Mouse (Mus musculus) embryo, embryonic 11 days (tissue): ENCODE data around the gene Cd200r3.

ENCODE experiments used
- DNase-seq: peaks from one replicate; pipeline ENCODE4 v3.0.0-alpha.2; 2015

Cd200r3 gene

GRCm38 (mm10) chr16:44993319-44994019 lies 50.0 kb downstream of the Cd200r3 start:
- no peak for DNase-seq

DNA sequence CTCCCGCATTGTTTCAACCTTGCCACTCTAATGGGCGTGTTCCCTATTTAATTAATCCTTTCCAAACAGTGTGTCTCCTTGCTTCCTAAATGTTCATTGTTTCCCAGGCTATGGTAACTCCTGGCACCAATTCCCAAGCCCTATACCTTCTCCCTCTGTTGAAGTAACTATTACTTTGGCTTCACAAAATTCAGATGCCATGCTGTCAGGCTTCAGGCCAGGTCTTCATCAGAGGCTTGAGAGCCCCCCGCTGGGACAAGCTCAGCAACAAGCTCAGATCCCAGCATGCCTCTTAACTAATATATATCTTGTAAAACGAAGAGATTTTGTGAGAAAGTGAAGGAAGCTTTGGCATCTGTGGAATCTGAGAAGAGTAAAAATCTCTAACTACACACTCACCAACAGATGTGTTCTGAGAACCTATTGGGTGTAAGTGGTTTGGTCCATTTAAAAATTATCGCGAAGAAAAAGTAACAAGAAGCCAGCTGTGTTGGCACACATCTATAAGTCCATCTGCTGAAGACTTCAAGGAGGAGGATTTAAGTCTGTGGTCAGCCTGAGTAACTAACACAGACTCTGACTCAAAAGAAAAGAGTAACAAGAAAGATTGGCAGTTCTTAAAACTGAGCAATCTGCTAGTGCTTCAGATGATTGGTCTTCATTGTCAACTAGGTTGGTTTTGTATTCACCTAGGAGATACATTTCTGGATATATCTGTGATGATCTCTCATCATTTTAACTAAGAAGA lies 50.9 kb downstream of the Cd200r3 start:
- DNase-seq, result no peak

- no peak for DNase-seq
Measured at GRCm38 (mm10) chr16:44995111-44995510, 51.6 kb downstream of the Cd200r3 start.

GRCm38 (mm10) chr16:44996701-44997100 lies 53.2 kb downstream of the Cd200r3 start:
- no peak for DNase-seq

GRCm38 (mm10) chr16:44999537-44999936 lies 56.1 kb downstream of the Cd200r3 start:
- no peak for DNase-seq

DNA sequence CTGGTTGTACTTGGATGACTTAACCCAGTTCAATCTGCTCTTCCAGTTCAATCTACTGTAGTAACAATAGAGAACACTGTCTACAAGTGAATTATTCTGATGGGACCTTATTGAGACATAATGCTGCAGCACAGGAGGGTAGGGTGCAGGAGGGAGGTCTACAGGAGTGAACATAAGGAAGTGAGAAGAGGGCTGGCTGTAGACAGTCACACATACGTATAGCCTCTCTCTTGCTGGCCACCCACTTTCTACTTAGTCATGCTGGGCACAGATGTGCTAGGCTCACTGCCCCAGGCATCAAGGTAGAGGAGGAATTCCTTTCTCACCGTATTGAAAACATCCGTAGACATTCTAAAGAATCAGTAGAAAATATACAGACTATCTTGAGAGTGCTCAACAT lies 61.0 kb downstream of the Cd200r3 start:
- no peak for DNase-seq

DNA sequence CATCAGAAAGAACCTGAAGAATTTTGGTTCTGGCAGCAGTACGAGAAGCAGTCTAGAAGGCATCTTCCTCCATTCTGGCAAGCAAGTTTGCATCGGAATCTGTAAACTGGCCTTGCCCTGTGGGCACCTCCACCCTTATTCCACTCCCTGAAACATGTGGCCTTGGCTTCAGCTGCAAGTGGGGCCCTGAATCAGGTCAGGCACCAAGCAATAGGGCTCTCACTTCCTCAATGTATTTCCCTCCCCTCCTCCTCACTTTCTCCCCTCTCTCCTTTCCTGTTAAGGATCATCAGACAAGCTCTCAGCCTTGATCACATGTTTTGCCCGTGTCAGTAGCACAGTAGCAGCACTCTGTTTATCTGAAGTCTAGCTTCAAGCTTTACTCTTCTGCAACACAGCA lies 61.8 kb downstream of the Cd200r3 start:
- no peak for DNase-seq

DNA sequence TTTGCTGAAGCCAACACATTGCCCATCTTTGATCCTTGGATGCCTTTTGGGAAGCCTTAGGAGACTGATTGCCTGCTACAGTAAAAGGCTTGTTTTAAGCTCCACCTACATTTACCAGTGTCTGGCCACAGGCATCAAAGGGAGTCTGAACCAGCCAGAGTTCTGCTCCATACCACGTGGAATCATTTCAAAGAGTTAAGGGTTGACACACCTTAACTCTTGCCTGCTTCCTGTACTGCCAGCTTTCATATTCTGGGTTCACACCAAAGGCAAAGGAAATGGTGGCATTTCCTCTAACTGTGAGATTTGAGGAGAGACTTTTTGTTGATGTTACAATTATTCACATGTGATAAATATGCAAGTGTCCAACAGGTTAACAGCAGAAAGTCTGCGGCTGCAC lies 63.5 kb downstream of the Cd200r3 start:
- DNase-seq, result no peak

DNA sequence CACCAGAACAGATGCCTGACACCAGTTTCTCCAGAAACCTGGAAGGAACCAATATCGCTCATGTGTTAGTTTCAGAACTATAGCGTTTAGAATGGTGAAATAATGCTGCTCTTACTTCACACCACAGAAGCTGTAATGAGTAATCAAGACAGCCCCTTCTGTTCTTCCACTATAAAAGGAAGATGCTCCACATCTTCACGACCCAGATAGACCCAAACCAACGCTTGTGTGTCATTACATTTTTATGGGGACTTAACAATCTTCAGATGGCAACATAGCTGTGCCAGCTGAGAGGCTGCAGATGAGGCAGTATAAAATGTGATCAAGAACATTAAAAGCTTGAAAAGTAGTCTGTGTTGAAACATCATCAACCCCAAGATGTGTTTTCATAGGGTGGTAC lies 64.3 kb downstream of the Cd200r3 start:
- DNase-seq, result no peak

DNA sequence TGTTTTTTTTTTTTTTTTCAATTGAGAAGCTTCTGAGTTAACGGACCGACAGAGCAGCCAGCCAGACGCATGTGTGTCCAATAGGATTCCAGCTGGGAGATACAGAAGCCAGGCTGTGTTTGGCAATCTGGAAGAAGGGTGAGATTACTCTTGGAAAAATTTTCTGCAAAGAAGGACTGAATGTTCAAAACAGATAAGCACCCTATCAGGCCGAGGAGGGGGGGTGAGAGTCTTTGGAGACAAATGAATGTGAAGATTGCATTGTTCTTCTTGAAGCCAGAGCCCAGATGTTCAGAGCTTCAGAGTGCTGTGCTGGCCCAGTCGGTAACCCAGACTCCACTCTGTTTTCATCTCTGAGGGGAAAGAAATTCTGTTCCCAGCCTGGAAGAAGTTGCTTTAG lies 66.2 kb downstream of the Cd200r3 start:
- DNase-seq, result no peak

DNA sequence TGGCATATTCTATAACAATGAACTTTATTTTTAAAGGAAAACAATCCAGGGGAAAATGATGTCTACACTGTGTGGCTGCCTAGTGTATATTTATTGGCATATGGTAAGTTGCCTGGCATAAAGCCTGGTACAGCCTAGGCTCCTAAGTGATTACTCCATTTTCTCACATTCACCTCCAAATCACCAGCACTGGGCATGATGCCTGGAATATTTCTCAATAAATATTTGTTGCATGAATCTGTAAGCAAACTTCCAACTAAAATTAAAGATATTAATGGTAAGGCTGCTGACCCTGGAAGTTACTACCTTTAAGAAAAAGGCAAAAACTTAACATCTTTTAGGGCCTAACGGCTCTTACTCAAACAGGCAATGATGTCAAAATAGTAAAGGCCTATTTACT lies 72.1 kb downstream of the Cd200r3 start:
- no peak for DNase-seq

DNA sequence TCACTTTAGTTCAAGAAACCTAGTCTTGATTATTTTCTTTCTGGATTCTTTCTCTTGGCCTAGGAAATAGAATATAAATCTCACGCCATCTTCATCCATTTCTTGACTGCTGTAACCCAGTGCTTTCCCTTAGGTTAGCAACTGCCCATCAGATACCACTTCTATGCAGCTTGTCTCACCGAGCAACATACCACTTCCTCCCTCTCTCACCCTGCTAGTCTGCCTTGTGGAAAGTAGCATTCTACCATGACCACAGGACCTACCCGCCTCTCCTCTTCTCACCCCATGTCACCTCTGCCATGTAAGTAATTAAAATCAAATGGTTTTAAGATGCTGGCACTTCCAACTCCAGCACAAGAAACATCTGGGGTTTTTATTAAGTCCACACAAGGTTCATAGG lies 73.0 kb downstream of the Cd200r3 start:
- DNase-seq, result no peak

- no peak for DNase-seq
Measured at GRCm38 (mm10) chr16:45018868-45019267, 75.4 kb downstream of the Cd200r3 start.

- DNase-seq, result no peak
Measured at GRCm38 (mm10) chr16:45020055-45020454, 76.6 kb downstream of the Cd200r3 start.

GRCm38 (mm10) chr16:45020669-45021309 lies 77.3 kb downstream of the Cd200r3 start:
- DNase-seq, result no peak

DNA sequence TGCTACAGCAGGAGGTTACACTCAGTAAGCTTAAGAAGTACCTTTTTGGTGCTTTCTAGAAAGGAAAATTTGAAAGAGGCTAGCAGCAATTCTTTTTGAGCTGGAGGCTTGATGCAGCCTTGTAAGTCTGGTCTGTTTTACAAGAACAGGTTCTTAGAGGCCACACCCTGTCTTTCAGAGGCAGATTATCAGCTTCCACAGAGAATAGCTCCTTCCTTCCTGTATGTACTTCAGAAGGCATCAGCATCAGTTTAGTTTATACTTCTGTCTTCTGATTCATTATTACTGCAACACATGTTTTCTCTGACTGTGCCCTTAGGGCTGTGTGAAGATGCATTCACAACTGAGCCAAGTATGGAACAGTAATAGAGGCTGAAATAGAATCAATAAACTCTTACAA lies 78.0 kb downstream of the Cd200r3 start:
- DNase-seq, result no peak

- peak; percentile 53 for DNase-seq
Measured at GRCm38 (mm10) chr16:45023904-45024303, 80.4 kb downstream of the Cd200r3 start.

GRCm38 (mm10) chr16:45025321-45025720 lies 81.8 kb downstream of the Cd200r3 start:
- DNase-seq, result no peak

GRCm38 (mm10) chr16:45029080-45029479 lies 85.6 kb downstream of the Cd200r3 start:
- DNase-seq, result no peak

DNA sequence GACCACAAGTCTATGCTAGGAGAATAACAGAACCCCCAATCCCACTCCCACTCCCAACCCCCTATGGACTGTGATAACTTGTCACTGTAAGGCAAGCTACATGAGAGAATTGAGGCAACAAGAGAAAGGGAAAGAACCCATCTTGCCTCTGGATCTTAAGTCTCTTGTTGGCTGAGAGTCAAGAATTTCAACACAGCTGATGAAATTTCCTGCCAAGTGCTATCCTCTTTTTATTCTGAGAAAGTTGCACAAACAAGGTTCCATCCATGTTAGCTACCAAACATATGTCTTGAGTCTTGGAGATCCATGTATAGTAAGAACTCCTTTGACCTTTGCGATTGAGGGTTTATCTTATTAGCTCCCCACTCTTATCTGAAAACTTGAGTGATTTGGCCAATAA lies 86.0 kb downstream of the Cd200r3 start:
- DNase-seq, result no peak

DNA sequence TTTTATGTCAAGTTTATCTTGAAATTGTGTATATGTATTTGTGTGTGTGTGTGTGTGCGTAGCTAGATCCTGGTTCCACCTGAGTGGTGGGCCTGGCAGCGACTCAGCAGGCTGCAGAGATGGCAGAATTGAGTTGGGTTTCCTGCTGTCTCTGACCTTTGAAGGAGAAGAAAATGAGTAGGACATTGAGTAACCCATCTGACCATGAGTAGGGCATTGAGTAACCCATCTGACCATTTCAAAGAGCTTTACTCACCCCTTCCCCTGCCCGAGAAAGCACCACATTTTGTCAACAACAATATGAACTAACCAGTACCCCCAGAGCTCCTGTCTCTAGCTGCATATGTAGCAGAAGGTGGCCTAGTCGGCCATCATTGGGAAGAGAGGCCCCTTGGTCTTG lies 86.6 kb downstream of the Cd200r3 start:
- no peak for DNase-seq

- no peak for DNase-seq
Measured at GRCm38 (mm10) chr16:45030796-45031195, 87.3 kb downstream of the Cd200r3 start.
